Mouse (Mus musculus): Measurements from ENCODE around the gene Tgfb3.

GRCm38 (mm10) chr12:86023081-86023871, 55.6 kb downstream of the Tgfb3 start:
- TF ChIP-seq POLR2A (IDR thresholded peaks at IDR 0.05; ENCODE audit: low read depth, low read length): no peak
- TF ChIP-seq CTCF (conservative IDR thresholded peaks at IDR 0.05; ENCODE audit: insufficient read depth, insufficient read length, low read depth, low read length): no peak
